ENCODE assay signal across 19 mouse cellular contexts in genomic region chr11:19373476-19373875, GRCm38 (mm10).
DNase-seq lines count a peak whose midpoint lies in the region; ATAC-seq and TF ChIP-seq lines count a peak whose summit lies in the region.
"Had no signal": no experiment of that assay in that cellular context is flagged by ENCODE, and none has a peak within 500 bp of the region (broad histone marks: within the 10 kb centered on the region; RNA-seq: fewer than 3 reads in every experiment).

No protein-coding gene starts in this region.

- no peak for TF ChIP-seq CTCF in lung, embryonic 14.5 days (IDR thresholded peaks at IDR 0.05; ENCODE audit: low read depth)

- H3K9me3 ChIP-seq in embryonic facial prominence, embryonic 14.5 days (ENCODE audit: control insufficient read depth, low read length): no peaks in the 10 kb centered on the region
- H3K9me3 ChIP-seq in embryonic facial prominence, embryonic 10.5 days: no peaks in the 10 kb centered on the region
- H3K9me3 ChIP-seq in lung, embryonic 14.5 days (ENCODE audit: low read depth, low read length): no peaks in the 10 kb centered on the region
- H3K9me3 ChIP-seq: forebrain, embryonic 13.5 days; heart, embryonic 10.5 days had no signal

- H3K4me1 ChIP-seq in embryonic facial prominence, embryonic 14.5 days (ENCODE audit: control insufficient read depth, insufficient read depth, low read length): 0 out of 2 replicates have a peak, but pooled peaks cover 3% of the 10 kb centered on the region
- H3K4me1 ChIP-seq in embryonic facial prominence, embryonic 10.5 days: no peaks in the 10 kb centered on the region
- no peaks in the 10 kb centered on the region for H3K4me1 ChIP-seq in lung, embryonic 14.5 days (ENCODE audit: insufficient read depth)
- H3K4me1 ChIP-seq: forebrain, embryonic 13.5 days had no signal

- H3K4me3 ChIP-seq in embryonic facial prominence, embryonic 14.5 days (ENCODE audit: low read depth, low read length): no peak overlapping the region
- no peak overlapping the region for H3K4me3 ChIP-seq in embryonic facial prominence, embryonic 10.5 days
- no peak overlapping the region for H3K4me3 ChIP-seq in lung, embryonic 14.5 days (ENCODE audit: low read depth, low read length)
- H3K4me3 ChIP-seq: forebrain, embryonic 13.5 days; heart, embryonic 10.5 days; myocyte had no signal

- no peak overlapping the region for H3K27ac ChIP-seq in embryonic facial prominence, embryonic 14.5 days (replicated peaks; ENCODE audit: low read depth, low read length)
- no peak overlapping the region for H3K27ac ChIP-seq in embryonic facial prominence, embryonic 10.5 days (replicated peaks)
- H3K27ac ChIP-seq in lung, embryonic 14.5 days (ENCODE audit: low read depth): no peak overlapping the region
- H3K27ac ChIP-seq: forebrain, embryonic 13.5 days; heart, embryonic 10.5 days had no signal

- H3K9ac ChIP-seq in embryonic facial prominence, embryonic 14.5 days (ENCODE audit: low read depth, low read length): no peak overlapping the region
- H3K9ac ChIP-seq in lung, embryonic 14.5 days: no peak overlapping the region
- H3K9ac ChIP-seq: forebrain, embryonic 13.5 days; liver, postnatal 0 days had no signal

- peak; percentile 58 for DNase-seq in embryonic facial prominence, embryonic 14.5 days (ENCODE audit: low spot score)
- no peak for DNase-seq in embryonic facial prominence, embryonic 10.5 days (ENCODE audit: low spot score)
- DNase-seq in lung, embryonic 14.5 days: peak; percentile 81
- no peak for DNase-seq in lung, postnatal 36 days
- DNase-seq in brain, adult 2 months (ENCODE audit: low read depth, low spot score): peak; percentile 9
- peak; percentile 25 to 33 for DNase-seq in cerebellum, postnatal 36 days
- no peak for DNase-seq in right cerebral cortex, postnatal 4 days
- DNase-seq: adrenal gland, adult 2 months; gastrocnemius, postnatal 10 days; kidney, adult 2 months; kidney, postnatal 10 days; liver; liver, postnatal 0 days; midbrain, embryonic 14.5 days; right cerebral cortex, postnatal 14 days had no signal

- ATAC-seq in embryonic facial prominence, embryonic 14.5 days (ENCODE audit: low read depth): no peak
- ATAC-seq in lung, embryonic 14.5 days (ENCODE audit: insufficient read depth): no peak
- ATAC-seq: forebrain, embryonic 13.5 days; inflammation-experienced regulatory T-cells, adult 6 months; liver, postnatal 0 days had no signal

- no peak overlapping the region for H3K4me2 ChIP-seq in embryonic facial prominence, embryonic 14.5 days (ENCODE audit: low read depth, low read length)
- H3K4me2 ChIP-seq in lung, embryonic 14.5 days: no peak overlapping the region
- H3K4me2 ChIP-seq: forebrain, embryonic 13.5 days had no signal

- no peaks in the 10 kb centered on the region for H3K27me3 ChIP-seq in embryonic facial prominence, embryonic 14.5 days (replicated peaks; ENCODE audit: control insufficient read depth, insufficient read depth, low read length)
- H3K27me3 ChIP-seq in embryonic facial prominence, embryonic 10.5 days (replicated peaks; ENCODE audit: low read depth, poor library complexity, severe bottlenecking): no peaks in the 10 kb centered on the region
- H3K27me3 ChIP-seq in lung, embryonic 14.5 days (ENCODE audit: insufficient read depth, low read length): no peaks in the 10 kb centered on the region
- H3K27me3 ChIP-seq: forebrain, embryonic 13.5 days had no signal

- no peaks in the 10 kb centered on the region for H3K36me3 ChIP-seq in embryonic facial prominence, embryonic 14.5 days (ENCODE audit: control insufficient read depth, insufficient read depth, low read length)
- no peaks in the 10 kb centered on the region for H3K36me3 ChIP-seq in embryonic facial prominence, embryonic 10.5 days (replicated peaks)
- no peaks in the 10 kb centered on the region for H3K36me3 ChIP-seq in lung, embryonic 14.5 days (ENCODE audit: insufficient read depth)
- H3K36me3 ChIP-seq: heart, embryonic 10.5 days had no signal

- WGBS in embryonic facial prominence, embryonic 14.5 days: 55% methylated on average over 5 of the region's 5 CpGs
- WGBS in embryonic facial prominence, embryonic 10.5 days: 92% methylated on average over 5 of the region's 5 CpGs
- WGBS in lung, embryonic 14.5 days: 44% methylated on average over 5 of the region's 5 CpGs

Comparison
In these comparisons a context has a peak if more than half of its experiments do, and no peak if none do; other contexts are left out.
1. DNase-seq: peak in embryonic facial prominence, embryonic 14.5 days (single experiment), lung, embryonic 14.5 days (single experiment), brain, adult 2 months (single experiment) and cerebellum, postnatal 36 days (2 of 2); none in embryonic facial prominence, embryonic 10.5 days (single experiment), lung, postnatal 36 days (single experiment) and right cerebral cortex, postnatal 4 days (single experiment).